Mouse (Mus musculus) kidney, adult 2 months (tissue): ENCODE results near the gene Aldh3b1.

ENCODE experiments used
- CTCF ChIP-seq: fragments of 200-500 bp; conservative IDR thresholded peaks from 2 replicates; pipeline ENCODE4 v1.5.1; 2011; ENCODE audit warnings: low read depth, mild to moderate bottlenecking, control low read depth, low read length, moderate library complexity, mixed read lengths; ENCODE audit not compliant: insufficient read depth, insufficient read length
- POLR2A ChIP-seq: fragments of 200-500 bp; IDR thresholded peaks from one replicate; pipeline ENCODE4 v1.6.1; 2011; ENCODE audit warnings: low read depth, low read length, control low read depth

DNA sequence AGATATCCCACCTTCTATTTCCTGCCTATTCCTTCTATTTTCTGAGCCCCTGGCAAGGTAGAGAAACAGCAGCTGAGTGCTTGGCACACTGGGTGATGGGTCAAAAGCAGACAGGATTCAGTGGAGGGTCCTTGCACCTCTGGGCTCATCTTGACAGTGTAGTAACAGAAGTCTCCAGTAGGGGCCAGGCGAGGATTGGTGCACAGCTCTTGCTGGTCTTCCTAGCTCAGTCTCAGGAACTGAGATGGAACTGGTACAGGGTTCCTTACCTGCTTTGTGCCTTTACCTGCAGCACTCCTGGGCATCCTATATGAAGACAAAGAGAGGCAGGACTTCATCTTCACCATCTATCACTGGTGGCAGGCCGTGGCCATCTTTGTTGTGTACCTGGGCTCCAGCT is 17.1 kb upstream of the Aldh3b1 start:
- TF ChIP-seq POLR2A = no peak
- TF ChIP-seq CTCF = peak; percentile 95
